Mouse (Mus musculus) thymus, postnatal 14 days (tissue): Measurements from ENCODE around the gene Elmo1.
A peak's percentile ranks its signal among the peaks of the same experiment; 100 is the strongest.

Experiments used
- DNase-seq: peaks from one replicate; pipeline ENCODE4 v3.0.0; 2021

Gene Elmo1

DNA sequence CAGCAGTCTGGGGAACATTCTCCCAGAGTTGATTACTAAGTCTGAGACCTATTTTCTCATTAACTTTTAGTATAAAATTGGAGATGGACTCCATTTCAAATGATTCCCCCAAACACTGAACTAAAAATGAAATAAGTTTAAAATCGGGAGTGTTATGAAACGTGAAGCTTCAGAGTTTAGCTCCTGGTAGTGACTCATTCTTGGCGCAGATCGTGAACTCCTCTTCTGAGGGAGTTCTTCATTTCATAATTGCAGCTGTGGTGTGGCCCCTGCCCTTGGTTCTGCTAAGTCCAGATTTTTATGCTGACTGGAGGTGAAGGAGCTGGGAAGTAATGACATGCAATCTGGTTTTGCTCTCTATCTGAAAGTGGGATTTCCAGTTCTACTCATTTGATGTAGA is 307.9 kb downstream of the Elmo1 start:
- no peak for DNase-seq

DNA sequence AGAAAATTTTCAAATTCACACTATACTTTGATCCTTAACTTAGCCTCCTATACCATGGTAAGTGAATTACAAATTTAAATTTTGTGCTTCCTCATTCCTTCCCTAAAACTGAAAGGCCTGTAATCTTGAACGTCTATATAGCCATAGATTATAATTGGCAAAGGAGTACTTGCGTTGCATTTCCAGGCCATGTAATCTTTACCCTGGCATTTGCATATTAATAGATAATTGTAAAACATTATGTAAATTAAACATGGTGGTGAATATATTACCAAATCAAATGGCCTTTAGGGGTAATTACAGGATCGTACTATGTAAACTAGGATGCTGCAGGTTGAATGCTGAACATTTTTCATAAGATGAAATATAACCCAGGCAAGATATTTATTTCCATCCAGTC is 314.1 kb downstream of the Elmo1 start:
- DNase-seq = no peak

GRCm38 (mm10) chr13:20406470-20407213 is 316.2 kb downstream of the Elmo1 start:
- no peak for DNase-seq

DNA sequence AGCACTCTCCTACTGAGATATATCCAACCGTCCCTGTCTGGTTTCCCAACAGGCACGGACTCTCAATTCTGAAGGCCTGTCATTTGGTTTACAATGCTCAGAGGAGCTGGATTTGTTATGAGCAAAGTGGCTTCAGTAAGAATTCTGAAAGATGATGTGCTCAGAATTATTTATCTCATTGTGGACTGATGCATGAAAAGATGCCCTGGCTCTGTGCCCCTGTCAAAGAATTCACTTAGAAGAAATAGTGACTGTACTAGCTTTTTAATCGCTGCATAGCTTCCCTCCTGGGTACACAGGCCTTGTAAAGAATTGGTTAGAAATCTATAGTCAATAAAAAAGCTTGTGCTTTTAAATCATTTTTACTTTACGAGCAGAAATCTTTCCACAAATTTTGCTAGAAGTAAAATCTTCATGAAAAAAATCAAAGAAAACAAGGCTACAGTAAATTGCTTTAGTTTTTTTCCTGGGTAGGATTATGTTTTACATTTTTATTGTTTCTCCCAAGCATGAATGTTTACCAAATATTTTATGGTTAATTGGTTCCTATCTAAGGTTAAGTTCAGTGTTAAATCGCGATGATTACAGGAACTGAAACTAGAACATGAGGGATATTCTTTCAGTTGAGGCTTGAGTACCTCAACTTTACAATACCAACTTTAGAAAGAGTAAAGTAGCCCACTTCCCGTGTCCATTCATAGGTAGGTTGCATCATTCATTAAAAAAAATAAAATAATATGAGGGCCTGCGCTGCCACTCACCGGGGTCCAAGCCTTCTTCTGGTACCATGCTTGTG is 320.1 kb downstream of the Elmo1 start:
- DNase-seq = no peak

DNA sequence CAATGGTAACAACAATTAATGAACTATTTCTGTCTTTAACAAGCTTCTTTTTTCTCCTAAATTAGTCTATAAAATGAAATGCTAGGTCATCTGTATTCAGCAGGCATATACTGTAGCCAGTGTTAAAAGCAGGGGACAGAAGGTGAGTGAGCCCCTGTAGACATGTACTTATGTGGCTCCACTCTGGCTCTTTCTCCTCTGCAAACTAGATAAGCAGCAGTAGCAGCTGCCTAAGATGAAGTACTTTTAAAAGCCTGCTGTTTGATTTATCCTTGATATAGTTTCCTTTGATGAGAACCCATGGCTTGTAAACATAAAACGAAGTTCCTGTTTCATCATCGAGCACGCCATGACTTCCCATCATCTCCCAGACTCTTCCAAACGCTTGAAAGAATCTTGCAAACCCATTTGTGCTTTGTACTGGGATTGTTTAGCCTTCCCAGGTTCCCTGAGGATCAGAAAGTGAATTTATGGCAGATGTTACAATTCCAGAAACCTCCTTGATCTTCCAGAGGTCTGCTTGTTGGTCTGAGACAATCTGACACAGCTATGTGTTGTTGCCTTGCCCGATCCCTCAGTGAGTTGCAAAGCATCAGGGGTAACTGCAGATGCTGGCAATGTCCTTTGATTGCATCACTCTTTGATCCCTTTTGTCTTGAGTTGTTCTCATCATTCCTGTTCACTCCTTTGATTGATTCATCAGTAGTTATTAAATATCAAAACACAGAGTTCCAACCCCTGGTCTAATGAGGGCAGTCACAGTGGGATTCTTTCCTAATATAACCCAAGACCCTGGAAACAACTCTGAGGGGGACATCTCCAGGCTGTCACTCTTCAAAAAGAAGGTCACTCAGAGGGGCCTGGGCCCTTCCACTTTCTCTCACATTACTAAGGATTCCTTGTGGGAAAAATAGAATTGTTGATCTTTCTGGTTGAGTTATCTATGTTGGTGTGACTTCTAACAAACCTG is 326.6 kb downstream of the Elmo1 start:
- DNase-seq = no peak

GRCm38 (mm10) chr13:20430998-20431397 is 340.6 kb downstream of the Elmo1 start:
- no peak for DNase-seq

GRCm38 (mm10) chr13:20433221-20433858 is 342.9 kb downstream of the Elmo1 start:
- no peak for DNase-seq

DNA sequence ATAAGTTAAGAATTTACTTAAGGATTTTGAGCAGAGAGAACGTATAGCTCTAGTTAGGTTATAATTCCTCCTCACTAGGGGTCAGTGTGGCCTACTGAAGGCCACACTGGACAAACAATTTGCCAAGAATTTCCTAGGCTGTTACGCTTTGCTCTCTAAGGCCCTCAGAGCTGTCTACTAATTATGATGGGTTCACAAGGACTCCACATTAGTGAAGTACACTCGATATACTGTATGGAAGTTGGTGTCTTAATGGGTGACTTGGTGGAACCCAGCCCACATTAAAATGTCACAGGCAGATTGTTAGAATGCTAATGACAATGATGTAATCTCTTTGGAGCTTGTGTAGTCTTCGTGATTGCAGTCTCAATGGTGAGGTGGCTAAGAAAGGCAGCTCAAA is 343.7 kb downstream of the Elmo1 start:
- no peak for DNase-seq

- DNase-seq = no peak
These were observed 349.1 kb downstream of the Elmo1 start for GRCm38 (mm10) chr13:20439488-20439887.

DNA sequence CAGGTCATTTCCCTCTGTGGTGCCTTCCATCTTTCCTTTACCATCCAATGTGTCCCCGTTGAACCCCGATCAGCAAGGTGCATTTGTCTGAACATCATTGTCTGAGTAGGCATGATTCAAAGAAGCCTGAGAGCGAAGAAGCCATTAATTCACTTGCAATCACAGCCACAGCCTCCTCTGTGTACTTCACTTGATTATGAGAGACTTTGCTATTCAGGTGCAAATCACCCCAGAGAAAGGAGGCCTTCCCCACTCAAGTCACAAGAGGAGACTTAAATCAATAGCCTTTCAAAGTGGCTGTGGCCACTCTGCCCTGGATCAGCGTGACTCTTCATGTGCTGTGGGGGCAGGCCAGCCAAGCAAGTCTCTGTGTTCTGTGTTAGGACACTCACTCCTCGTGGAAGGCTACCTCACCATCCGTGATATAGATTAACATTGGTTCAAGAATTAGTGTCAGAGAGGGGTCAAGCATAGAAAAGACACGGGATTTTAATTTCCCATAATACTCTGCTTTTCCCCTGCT is 360.5 kb downstream of the Elmo1 start:
- DNase-seq = no peak

DNA sequence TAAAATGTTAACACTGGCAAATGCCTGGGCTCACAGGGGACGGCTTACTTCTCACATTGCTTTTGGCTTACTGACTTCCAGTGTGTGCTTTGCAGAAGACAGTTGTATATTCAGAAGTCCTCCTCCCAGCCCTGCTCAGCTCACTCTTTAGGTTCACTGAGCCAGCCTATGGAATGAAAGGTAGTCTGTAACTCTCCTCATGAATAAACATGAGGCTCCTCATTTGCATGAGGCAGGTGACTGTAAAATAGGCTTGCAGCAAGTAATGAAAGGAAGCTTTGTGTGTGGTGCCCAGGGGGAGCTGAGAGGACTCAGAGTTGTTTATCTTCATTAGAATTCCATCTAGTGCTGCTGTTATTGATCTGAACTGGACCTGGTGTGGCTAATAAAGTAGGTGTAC is 364.0 kb downstream of the Elmo1 start:
- no peak for DNase-seq

DNA sequence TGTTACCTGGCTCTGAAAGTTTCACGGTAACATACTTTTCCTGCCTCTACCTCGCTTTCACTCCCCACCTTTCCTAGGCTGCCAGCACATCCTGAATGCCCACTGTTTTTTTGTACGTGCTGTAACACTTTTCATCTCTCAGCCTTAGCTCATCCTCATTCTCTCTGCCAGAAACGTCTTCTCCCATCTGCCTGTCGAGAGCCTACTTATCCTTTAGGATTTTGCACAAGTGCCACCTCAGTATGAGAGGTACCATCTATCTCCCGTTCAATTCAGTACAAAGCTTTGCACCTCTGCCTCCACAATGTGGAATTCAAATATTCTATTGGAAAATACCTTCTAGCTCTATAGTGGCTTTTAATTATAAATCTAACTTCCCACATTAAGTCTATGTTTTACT is 369.7 kb downstream of the Elmo1 start:
- no peak for DNase-seq

- no peak for DNase-seq
These were observed 371.2 kb downstream of the Elmo1 start for GRCm38 (mm10) chr13:20461616-20462015.

DNA sequence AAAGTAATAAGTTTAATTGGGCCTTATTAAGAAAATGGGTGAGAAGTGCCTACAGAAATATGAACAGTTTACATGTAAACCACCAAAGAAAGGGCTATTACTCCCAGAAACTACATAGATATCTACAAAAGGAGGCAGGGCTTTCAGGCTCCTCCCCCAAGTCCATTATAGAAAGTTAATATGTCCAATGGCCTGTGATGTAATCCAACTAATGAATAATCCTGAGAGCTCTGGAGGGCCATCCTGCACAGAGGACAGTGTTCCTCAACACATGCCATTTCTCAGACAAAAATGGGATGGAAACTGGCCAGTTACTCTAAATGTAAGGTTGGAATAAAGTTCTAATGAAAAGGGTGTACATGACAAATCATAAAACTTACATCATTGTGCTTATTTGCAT is 373.8 kb downstream of the Elmo1 start:
- no peak for DNase-seq

DNA sequence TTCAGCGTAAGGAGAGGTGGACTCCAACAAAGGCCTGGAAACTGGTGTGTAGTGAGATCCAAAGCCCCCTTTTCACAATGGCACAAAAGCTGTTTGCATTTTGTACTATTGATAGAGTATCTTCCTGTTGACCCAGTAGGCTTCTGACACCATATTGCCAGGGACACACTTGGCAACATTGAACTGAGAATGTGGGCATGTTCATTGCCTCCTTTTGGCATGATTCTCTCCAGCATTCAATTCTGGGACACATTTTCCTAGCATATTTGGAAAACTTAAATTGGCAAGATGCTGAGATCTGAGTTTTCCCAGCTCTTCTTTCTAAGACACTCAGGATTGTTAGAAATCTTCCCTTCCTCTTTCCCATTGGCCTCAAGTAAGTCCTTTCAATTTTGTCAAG is 377.0 kb downstream of the Elmo1 start:
- no peak for DNase-seq

DNA sequence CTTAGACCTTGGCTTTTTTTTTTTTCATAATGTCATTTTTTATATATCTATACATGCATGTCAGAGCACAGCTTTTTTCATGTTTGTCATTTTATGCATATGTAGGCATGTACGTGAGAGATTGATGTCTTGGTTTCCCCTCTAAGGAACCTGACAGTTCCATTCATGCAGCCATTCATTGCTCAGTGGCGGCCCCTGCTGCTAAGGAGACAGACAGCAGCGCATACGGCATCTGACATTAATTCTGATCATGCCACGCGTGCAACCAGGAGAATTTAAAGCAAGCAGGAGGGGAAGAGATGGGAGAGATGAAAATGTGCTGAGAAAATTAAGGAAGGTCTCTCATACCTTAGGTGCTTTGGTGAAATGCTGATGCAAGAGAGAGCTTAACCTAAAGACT is 381.3 kb downstream of the Elmo1 start:
- peak; percentile 64 for DNase-seq

DNA sequence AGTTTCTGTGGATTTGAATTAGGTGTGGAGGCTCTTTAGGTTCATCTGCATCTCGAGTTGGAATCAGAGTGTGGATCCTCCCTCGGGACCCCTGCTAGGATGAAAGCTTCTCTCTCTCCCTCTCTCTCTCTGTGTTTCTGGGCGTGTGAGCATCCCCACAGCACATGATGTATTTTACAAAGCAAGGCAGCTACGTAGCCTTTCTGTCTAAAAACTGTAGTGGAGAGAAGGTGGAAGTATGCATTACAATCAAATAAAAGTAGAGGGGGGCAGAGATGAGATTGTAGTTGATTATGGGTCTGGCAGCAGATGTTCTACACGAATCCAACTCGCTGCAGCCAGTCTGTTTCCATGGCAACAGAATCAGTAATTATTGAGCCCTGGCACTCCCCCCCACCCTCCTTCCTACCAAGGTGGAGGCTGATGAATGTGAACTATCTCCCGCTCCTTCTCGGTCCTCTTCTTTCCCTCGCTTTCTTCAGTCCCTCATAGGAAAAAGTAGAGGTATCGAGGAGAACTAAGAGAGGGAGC is 382.0 kb downstream of the Elmo1 start:
- DNase-seq = no peak

DNA sequence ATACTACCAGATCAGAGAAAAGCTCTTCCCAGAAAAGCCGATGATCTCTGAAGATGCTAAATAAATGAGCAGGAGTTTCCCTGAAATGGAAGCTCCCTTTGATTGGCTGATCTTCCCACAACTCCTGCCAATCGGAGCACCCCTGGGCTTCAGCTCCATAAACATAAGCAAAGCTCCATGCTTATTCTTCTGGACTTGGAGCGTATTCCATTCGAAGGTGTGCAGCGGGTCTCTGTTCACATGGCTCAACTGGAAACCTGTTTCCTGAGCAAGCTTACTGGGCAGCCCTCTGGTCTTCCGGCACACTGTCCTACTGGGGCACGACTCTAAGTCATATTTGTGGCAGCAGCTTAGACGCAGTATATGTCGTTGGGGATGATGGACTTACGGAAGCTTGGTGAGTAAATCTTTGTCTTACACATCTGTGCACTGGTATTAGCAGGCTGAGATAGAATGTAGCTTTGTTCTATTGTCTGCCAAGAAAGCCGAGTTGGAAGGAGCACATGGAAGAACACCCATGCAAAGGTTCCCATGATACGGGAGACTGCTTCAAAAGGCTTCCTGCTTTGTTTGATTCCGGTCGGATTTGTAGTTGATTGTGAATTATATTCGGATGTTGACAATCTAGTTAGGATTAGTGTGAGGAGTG is 382.6 kb downstream of the Elmo1 start:
- no peak for DNase-seq

GRCm38 (mm10) chr13:20473641-20474078 is 383.3 kb downstream of the Elmo1 start:
- no peak for DNase-seq

DNA sequence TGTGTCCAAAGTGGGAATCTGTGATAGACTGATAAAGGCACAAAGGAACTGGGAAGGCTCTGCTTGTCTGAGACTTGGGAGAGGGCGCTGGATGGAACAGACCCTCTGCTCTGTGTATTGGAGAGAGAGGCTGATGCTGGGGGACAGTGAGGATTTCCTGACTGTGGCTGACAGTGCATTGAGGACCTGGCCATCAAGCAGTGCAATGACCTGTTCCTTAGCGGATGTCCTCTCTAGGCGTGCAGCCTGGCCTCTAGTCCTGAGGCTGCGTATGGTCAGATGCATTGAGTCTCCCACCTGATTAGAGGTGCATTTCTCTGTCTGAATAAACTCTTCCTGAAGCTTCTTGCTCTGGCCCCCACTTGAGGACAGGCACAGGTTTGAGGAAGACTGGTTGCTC is 384.2 kb downstream of the Elmo1 start:
- DNase-seq = no peak

GRCm38 (mm10) chr13:20481805-20482204 is 391.4 kb downstream of the Elmo1 start:
- DNase-seq = no peak

- DNase-seq = peak; percentile 43
These were observed 398.7 kb downstream of the Elmo1 start for GRCm38 (mm10) chr13:20489110-20489509.
